Mouse (Mus musculus) mature B cell (primary cell): ENCODE results near the gene Taar7b.

Experiments
- in situ Hi-C: fragments of 300-500 bp; cut with MboI; formaldehyde crosslinking; loops from 2 replicates; pipeline ENCODE4 v1.14.3; 2019

The Taar7b gene

DNA sequence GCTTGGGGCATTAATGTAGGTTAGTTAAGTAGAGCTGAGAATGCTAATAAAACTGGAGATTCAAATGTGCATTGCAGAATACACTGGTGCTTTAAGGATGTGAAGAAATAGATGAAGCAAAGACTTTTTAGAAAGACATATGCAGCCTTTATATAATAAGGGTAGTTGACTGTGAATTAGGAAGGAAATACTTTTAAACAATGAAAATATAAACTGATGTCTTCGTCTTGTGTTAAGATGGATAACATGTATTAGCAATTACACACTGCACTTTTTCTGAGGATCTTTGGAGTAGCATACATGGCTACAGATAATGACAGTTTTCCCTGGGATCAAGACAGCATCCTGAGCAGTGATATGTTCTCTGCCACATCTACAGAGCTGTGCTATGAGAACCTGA lies at the start of gene Taar7b:
Gene Taar7b, plus strand, starts transcription at position 301 of the 400 bp plus-strand sequence.
- in situ Hi-C loops: no loop called here

DNA sequence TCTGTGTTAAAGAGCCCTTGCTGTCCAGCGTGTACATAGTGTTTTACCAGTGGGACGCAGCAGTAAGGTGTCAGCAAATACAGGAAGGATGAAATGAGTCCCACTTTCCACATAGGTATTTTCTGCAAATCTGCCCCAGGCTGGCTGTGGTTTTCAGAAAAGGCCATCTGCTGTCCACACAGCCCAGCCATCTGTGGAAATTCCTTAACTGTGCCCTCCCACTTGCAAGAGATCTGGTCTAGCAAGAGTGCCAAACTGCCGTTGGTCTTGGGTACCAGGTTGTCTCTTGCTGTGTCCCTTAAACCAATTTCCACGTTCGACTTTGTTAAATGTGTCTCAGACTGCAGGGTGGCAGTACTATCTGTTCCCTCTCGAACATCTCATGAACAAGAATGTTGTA lies 48.0 kb upstream of the Taar7b start:
- in situ Hi-C loops: no loop called here

DNA sequence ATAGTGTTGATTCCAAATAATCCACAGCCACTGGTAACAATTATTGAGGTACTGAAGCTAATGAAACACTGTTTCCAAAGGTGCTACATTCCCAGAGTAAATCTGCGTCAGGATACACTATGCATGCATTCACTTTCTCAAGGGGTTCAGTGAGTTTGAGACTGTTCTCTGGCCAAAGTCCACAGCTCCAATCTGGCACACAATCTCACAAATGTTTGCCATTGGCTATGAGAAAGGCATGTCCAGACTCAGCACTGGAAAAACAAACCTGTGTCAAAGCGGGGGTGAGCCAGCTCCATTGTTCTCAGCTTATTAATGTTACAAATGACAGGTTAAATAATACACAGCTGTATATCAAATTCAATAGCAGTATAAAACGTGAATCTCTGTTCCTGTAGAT lies 40.7 kb upstream of the Taar7b start:
- in situ Hi-C loops: no loop called here

DNA sequence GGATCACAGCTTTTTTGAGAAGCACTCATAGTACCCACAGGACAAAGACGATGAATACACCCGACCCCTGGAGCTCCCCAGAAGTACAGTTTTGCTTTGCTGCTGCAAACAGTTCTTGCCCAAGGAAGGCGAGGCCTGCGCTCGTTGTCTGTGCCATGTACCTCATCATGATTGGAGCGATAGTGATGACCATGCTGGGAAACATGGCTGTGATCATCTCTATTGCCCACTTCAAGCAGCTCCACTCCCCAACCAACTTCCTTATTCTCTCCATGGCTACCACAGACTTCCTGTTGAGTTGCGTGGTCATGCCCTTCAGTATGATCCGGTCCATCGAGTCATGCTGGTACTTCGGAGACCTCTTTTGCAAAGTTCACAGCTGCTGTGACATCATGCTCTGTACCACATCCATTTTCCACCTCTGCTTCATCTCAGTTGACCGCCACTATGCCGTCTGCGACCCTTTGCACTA lies 39.3 kb upstream of the Taar7b start, which contains the start of gene Taar4:
Gene Taar4, plus strand, starts transcription at position 51 of the 472 bp plus-strand sequence.
- in situ Hi-C loops: no loop called here

DNA sequence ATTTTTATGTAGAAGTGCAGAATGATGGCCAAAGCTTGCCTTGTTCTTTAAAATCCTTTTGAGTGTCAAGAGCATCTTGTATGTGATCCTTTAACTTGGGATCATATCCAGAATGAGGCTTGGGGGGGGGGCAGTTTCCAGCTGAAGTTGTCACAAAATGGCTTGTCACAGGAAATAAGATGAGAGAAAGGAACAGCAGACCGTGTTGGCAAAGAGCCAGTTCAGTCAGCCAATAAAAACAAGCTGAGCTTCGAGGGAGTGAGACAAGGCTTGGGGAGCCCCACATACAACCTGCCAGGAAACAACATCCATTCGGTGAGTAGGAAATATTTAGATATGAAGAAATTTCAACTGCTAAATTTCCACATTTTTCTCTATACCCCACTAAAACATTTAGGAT lies 36.3 kb upstream of the Taar7b start:
- in situ Hi-C loops: no loop called here

DNA sequence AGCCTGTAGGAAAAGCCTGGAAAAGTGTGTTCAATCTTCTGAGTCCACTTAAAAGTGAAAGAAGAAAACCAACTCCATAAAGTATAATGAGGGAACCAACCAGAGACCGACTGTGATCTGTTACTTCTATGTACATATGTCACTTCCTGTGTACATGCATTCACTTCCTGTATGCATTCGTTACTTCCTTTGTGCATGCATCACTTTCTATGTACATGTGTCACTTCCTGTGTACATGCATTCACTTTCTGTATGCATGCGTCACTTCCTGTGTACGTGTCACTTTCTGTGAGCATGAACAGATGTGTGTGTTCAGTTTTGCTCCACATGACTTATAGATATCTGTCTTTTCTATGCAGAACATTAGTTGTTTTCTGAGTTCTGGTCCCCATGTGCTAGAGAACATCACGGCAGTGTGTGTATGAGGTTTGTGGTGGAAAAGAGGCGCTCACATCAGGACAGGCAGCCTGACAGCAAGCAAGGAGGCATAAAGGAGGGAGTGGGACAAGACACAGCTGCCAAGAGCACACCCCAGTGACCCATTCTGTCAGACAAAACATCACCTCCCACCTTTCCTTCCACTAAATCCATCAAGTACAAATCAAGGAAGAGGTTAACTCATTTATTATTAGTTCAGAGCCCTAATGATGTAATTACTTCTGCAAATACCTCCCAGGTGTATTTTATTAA lies 34.7 kb upstream of the Taar7b start:
- in situ Hi-C loops: no loop called here

DNA sequence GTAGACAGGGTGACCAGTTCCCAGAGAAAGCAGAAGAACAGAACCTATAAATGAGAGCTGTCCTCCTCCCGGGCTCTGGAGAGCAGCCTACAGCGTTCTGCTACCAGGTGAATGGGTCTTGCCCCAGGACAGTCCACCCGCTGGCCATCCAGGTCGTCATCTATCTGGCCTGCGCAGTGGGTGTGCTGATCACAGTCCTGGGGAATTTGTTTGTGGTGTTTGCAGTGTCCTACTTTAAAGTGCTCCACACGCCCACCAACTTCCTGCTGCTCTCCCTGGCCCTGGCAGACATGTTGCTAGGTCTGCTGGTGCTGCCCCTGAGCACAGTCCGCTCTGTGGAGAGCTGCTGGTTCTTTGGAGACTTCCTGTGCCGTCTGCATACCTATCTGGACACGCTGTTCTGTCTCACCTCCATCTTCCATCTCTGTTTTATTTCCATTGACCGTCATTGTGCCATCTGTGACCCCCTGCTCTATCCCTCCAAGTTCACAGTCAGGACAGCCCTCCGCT lies 29.0 kb upstream of the Taar7b start, which contains the start of gene Taar5:
Gene Taar5, plus strand, starts transcription at position 51 of the 510 bp plus-strand sequence.
- in situ Hi-C loops: no loop called here

DNA sequence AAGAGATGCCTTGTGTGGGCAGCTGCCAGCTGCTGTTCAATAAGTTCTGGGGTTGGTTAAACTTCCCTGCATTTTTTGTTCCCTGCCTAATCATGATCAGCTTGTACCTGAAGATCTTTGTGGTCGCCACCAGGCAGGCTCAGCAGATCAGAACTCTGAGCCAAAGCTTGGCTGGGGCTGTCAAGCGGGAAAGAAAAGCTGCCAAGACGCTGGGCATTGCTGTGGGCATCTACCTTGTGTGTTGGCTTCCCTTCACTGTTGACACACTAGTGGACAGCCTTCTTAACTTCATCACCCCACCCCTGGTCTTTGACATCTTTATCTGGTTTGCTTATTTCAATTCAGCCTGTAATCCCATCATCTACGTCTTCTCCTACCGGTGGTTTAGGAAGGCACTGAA lies 28.5 kb upstream of the Taar7b start:
- in situ Hi-C loops: no loop called here

DNA sequence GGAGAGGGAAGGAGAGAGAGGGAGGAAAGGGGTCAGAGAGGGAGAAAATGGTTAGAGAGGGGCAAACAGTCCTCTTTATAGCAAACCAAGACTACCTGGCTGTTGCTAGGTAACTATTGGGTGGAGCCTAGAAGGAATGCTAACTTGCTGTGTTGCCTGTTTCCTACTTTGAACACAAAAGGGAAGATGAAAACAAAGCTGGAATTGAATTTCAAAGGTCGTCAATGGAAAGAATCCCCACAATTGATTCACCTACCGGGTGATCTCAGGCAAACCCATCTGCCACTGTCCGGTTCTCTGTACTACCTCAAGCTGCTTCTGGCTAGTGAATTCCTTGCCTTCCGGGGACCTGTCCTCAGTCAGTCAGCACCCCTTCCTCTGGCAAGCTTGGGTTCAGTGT lies 21.8 kb upstream of the Taar7b start:
- in situ Hi-C loops: no loop called here

DNA sequence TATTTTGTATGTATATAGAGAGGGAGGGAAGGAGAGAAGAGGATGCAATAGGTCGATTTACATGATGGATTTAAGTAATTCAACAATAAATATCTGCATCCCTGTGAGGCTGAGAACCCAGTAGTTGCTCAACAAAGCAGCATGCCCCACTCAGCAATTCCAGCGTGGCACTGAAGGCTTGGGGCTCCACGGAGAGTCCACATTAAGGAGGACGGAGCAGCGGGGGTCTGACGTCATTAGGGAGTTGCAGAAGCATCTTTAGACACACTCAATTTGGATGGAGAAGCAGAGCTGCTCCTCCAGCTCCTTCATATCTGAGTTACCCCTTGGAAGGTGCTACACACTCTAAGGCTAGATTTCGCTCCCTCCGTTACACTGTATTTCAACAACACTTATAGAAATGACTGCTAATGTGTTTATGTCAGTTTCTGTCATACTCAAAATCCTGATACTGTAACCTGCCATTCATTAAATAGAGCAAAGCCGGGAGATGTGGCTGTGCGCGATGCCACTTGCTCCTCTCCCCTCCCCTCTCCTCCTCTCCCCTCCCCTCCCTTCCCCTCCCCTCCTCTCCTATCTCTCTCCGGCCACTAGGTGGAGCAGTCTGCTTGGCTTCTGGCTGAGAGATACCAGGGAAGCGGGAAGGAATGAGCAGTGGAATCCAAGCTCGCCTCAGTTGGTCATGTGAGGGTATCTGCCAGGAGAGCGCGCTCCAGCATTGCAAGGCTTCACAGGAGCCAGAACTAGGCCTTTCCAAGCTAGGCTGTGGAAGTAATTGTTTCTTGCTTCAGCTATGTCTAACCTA lies 20.6 kb upstream of the Taar7b start:
- in situ Hi-C loops: no loop called here

DNA sequence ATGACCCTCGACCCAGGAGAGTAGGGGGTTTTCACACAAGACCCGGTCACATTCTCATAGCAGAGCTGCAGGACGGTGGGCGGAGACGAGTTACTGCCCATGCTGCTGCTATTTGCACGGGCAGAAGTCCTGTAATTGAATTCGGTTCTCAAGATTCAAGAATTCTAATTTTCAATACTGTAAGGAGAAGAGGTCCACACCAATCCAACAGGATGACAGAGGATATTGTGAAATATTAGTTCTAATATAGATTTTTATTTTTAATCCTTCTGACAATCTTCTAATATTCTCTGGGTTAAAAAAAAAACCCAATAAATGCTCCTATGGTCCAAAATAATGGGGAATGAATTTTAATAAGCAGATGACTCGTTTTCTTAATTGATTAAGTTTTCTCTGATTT lies 14.2 kb upstream of the Taar7b start, which contains the start of gene Taar6:
Gene Taar6, minus strand, starts transcription at position 101 of the 400 bp plus-strand sequence.
- in situ Hi-C loops: no loop called here

DNA sequence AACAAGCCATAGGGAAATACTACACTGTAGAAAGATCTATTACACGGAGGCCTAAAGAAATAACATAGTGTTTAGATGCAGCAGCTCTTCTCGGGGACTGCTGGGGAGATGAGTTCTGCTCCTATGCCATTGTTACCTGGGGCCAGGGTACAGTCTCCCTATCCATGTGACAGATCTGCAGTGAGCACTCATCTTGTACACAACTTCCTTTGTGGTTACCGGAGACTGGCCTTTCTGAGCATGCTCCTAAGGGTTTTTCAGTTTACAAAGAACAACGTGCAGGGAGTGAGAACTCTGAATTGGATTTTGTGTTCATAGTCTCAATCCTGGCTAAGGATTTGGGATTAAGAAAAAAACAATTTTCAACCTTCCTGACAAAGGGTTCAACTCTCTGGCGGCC lies 13.3 kb upstream of the Taar7b start:
- in situ Hi-C loops: no loop called here

DNA sequence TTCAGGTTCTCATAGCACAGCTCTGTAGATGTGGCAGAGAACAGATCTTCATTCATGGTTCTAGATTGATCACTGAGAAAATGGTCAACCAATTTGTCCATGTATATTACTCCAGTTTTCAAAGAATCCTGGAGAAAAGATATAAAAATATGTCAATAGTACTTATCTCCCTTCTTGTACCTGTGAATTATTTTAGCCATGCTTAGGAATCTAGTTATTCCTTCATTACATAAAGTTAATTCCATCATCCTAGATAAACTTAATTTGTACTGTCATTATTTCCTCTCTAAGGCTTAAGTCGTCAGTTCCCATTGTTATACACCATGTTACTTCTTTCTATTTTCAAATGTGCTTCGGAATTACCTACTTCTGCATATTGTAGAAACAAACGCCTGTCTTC lies 6.4 kb upstream of the Taar7b start, which contains the start of gene Taar7a:
Gene Taar7a, minus strand, starts transcription at position 101 of the 400 bp plus-strand sequence.
- in situ Hi-C loops: no loop called here

DNA sequence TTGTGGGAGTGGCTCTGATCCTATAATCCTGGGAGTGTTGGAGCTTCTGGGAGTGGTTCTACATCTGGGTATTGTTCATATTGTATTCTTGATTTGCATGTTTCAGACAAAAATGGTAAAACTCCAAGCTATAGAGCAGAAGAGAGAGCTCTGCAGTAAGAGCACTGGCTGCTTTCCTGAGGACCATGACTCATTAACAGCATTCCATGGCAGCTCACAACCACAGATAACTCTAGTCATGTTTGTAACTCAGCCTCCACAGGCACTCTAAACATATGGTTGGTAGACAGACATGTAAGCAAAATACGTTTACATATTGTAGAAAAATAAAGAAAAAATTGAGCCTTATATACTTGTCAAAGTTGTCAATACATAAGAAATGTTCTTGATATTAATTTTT lies 6.7 kb downstream of the Taar7b start:
- in situ Hi-C loops: no loop called here

DNA sequence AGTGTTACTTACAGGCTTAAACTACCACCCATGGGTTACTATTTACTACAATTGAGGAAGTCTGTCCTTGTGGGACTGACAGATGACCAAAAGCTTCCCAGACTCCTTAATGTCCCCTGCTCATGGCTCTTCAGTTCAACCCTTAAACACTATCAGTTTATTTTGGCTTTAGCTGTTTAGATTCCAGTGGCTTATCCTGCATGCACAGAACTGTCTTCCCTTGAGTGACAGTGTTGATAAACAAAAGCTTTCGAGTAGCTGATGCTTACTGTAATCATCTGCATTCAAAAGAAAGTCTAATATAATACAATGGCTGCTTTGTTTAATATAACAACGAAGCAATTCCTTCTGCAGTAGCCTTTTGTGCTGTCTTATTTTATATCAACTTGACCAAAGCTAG lies 7.3 kb downstream of the Taar7b start:
- in situ Hi-C loops: no loop called here

DNA sequence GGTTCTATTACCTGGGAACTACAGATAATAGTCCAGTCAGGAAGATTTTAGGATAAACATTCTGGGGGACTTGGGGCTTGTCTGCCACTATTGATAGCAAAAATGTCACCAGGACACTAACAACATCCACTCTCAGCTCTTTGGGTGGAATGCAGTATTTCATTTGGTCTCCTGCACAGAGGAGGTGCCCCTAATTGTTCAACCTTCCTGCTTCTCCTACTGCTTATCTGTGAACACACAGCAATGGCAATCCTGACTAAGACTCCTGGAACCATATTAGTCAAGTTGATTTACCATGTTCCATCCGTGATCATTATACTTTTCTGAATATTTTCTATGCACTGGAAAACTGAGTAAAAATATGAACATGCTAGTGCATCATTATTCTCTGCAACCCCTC lies 8.4 kb downstream of the Taar7b start:
- in situ Hi-C loops: no loop called here

DNA sequence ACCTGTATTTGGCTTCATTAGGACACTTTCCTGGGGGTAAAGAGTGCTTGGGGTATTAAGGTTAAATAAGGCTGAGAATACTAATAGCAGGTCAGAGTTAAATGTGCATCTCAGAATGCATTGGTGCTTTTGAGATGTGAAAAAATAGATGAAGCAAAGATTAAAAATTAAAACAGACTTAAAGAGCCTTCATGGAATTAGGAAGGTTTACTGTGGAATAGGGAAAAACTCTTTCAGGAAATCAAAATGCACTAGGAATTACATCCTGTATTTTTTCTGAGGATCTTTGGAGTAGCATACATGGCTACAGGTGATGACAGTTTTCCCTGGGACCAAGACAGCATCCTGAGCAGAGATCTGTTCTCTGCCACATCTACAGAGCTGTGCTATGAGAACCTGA lies 27.2 kb downstream of the Taar7b start, which contains the start of gene Taar7d:
Gene Taar7d, plus strand, starts transcription at position 301 of the 400 bp plus-strand sequence.
- in situ Hi-C loops: no loop called here

DNA sequence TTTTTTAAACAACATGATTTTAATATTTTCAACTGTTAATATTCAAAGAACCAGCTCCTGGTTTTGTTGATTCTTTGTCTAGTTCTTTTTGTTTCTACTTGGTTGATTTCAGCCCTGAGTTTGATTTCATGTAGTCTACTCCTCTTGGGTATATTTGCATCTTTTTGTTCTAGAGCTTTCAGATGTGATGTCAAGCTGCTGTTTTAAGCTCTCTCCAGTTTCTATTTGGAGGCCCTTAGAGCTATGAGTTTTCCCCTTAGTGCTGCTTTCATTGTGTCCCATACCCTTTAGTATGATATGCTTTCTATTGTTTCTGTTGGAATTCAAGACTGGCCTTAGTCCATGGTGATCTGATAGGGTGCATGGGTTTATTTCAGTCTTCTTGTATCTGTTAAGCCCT lies 31.6 kb downstream of the Taar7b start:
- in situ Hi-C loops: no loop called here

DNA sequence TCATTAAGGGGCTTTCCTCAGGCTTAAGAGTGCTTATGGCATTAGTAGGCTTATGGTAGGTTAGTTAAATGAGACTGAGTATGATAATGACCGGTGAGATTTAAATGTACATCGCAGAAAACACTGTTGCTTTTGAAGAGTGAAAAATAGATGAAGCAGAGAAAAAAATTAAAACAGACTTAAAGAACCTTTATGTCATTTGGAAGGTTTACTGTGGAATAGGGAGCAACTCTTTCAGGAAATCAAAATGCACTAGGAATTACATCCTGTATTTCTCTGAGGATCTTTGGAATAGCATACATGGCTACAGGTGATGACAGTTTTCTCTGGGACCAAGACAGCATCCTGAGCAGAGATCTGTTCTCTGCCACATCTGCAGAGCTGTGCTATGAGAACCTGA lies 37.6 kb downstream of the Taar7b start, which contains the start of gene Taar7e:
Gene Taar7e, plus strand, starts transcription at position 301 of the 400 bp plus-strand sequence.
- in situ Hi-C loops: no loop called here

DNA sequence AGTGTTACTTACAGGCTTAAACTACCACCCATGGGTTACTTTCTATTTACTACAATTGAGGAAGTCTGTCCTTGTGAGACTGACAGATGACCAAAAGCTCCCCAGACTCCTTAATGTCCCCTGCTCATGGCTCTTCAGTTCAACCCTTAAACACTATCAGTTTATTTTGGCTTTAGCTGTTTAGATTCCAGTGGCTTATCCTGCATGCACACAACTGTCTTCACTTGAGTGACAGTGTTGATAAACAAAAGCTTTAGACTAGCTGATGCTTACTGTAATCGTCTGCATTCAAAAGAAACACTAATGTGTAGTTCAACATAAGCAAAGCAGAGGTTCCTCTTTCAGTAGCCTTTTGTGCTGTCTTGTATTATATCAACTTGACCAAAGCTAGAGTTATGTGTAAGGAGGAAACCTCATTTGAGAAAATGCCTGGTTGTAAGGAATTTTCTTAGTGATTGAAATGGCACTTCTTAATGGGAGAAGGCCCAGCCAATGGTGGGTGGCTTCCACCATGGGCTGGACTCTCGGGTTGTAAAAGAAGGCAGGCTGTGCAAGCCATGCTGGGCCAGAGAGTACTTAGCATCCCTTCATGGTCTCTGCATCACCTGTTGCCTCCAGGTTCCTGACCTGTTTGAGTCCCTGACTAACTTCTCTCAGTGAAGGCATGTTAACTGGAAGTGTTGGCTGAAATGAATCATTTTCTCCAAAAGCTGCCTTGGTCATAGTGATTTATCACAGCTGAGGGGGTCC lies 40.6 kb downstream of the Taar7b start:
- in situ Hi-C loops: no loop called here

DNA sequence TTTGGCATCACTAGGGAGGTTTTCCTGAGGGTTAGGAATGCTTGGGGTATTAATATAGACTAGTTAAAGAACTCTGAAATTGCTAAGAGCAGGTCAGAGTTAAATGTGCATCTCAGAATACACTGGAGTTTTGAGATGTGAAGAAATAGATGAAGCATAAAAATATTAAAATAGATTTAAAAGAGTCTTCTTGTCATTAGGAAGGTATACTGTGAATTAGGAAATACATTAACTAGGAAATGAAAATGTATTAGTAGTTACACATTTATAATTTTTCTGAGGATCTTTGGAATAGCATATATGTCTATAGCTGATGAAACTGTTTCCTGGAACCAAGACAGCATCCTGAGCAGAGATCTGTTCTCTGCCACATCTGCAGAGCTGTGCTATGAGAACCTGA lies 49.5 kb downstream of the Taar7b start, which contains the start of gene Taar7f:
Gene Taar7f, plus strand, starts transcription at position 301 of the 400 bp plus-strand sequence.
- in situ Hi-C loops: no loop called here
